Mouse (Mus musculus): ENCODE measurements at regions not wholly inside any gene's neighbourhood (a gene's known extent, or its start where the extent isn't known, plus 50 kb on each side); places are given as distances from the start of the nearest gene placed in this dataset.

DNA sequence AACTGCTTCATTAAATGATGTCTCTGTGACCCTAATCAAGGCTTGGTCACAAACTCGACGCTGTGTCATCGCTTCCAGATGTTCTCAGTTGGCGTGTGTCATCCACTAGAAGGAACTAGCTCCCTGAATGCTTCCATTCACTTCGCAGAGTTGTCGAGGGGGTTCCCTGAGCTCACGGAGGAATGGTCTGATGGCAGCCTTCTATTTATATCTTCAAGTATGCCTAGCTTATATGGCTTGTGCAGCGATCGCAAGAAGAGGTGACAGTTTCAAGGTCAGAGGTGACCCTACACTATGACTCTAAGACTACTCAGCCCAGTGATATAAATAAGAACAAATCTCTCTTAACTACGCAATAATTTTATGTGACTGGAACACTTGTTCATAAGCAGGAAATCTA lies 126.3 kb downstream of the Nr4a2 start:
- ATAC-seq (ENCODE audit: low FRiP score): no peak
- H3K27me3 ChIP-seq: no peaks in the 10 kb centered on the region
- H3K9ac ChIP-seq: no peak overlapping the region
- no peak overlapping the region for H3K4me2 ChIP-seq
- no peaks in the 10 kb centered on the region for H3K9me3 ChIP-seq
- no peak overlapping the region for H3K4me3 ChIP-seq
- no peak overlapping the region for H3K27ac ChIP-seq
- H3K4me1 ChIP-seq (replicated peaks): no peaks in the 10 kb centered on the region
- 78% methylated on average over 10 of the region's 10 CpGs for WGBS
- H3K36me3 ChIP-seq: no peaks in the 10 kb centered on the region

- WGBS: 79% methylated on average over 5 of the region's 5 CpGs
- no peak for ATAC-seq (ENCODE audit: low FRiP score)
Measured at GRCm38 (mm10) chr2:56992851-56993250, 131.0 kb downstream of the Nr4a2 start.

DNA sequence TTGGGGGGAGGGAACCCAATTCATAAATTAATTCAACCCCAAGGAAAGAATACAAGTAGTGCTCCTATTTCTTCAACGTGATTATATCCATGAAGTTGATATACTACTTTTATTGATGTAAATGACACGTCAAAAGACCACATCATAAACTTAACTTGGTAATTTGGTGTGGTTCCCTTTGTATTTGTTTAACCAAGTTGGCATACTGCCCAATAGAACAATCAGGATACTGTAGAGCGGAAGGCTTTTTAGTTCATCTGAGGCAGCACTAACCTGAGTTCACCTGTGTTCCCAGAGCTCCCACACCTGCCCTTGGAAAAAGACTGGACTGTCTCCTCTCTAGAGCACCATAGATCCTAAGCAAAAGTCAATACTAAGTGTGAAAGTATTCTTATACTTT lies 132.0 kb downstream of the Nr4a2 start:
- Histone ChIP-seq H3K4me1 (replicated peaks) (no peaks in the 10 kb centered on the region), H3K36me3 (no peaks in the 10 kb centered on the region), H3K27ac (no peak overlapping the region), H3K4me2 (no peak overlapping the region), H3K9me3 (no peaks in the 10 kb centered on the region), H3K27me3 (no peaks in the 10 kb centered on the region), H3K9ac (no peak overlapping the region), H3K4me3 (no peak overlapping the region)
- ATAC-seq (ENCODE audit: low FRiP score): no peak
- WGBS: 87% methylated on average over 3 of the region's 3 CpGs

More at GRCm38 (mm10) chr2:56992851-56993250, 131.0 kb downstream of the Nr4a2 start:
- no peaks in the 10 kb centered on the region for H3K36me3 ChIP-seq
- no peak overlapping the region for H3K4me3 ChIP-seq
- no peaks in the 10 kb centered on the region for H3K9me3 ChIP-seq
- no peaks in the 10 kb centered on the region for H3K27me3 ChIP-seq
- no peak overlapping the region for H3K27ac ChIP-seq
- H3K4me2 ChIP-seq: no peak overlapping the region
- no peaks in the 10 kb centered on the region for H3K4me1 ChIP-seq (replicated peaks)
- H3K9ac ChIP-seq: no peak overlapping the region

GRCm38 (mm10) chr2:56990768-56991167 lies 133.0 kb downstream of the Nr4a2 start:
- WGBS: 92% methylated on average over 9 of the region's 9 CpGs
- Histone ChIP-seq H3K27me3 (no peaks in the 10 kb centered on the region), H3K27ac (no peak overlapping the region), H3K36me3 (no peaks in the 10 kb centered on the region), H3K4me2 (no peak overlapping the region), H3K9ac (no peak overlapping the region), H3K4me1 (replicated peaks) (no peaks in the 10 kb centered on the region), H3K9me3 (no peaks in the 10 kb centered on the region), H3K4me3 (no peak overlapping the region)
- no peak for ATAC-seq (ENCODE audit: low FRiP score)

DNA sequence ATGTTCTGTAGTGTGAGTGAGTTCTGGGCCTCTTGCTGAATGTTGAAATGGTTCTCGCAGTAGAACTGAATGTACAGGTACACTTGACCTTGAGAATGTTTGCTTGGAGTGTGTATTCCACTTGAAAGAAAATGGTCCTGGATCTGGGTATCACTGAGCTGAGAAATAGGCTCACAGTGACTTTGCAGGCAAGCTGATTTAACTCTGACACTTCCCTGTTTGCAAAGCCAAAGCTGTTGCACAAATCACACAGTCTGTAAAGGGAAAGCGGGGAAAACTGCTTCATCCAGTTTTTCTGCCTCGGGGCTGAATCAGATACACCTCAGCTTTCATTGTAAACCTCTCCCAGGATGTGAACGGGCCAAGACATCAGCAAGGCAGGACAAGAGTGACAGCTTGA lies 140.6 kb downstream of the Nr4a2 start:
- no peak overlapping the region for H3K27ac ChIP-seq
- no peaks in the 10 kb centered on the region for H3K9me3 ChIP-seq
- ATAC-seq (ENCODE audit: low FRiP score): no peak
- no peaks in the 10 kb centered on the region for H3K36me3 ChIP-seq
- H3K4me3 ChIP-seq: no peak overlapping the region
- H3K27me3 ChIP-seq: no peaks in the 10 kb centered on the region
- 85% methylated on average over 4 of the region's 4 CpGs for WGBS
- H3K4me2 ChIP-seq: no peak overlapping the region
- H3K4me1 ChIP-seq (replicated peaks): no peaks in the 10 kb centered on the region
- no peak overlapping the region for H3K9ac ChIP-seq

DNA sequence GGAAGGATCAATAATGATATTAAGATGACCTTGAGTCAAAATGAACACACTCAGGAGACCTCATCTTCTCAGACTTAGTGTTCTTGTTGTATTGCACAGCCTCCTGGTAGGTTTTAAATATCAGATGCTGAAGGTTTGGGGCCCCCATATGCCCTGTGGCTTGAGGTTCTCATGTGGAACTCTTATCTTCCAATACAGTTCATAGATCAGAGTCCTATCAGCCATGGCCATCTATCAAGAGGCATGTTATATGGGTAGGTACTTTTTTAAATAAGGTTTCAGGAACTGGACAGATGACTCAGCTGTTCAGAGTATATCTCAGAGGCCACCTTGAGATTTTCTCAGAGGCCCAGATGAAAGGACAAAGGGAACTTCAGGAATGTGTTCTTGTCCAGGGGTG lies 143.2 kb downstream of the Nr4a2 start:
- Histone ChIP-seq H3K27me3 (no peaks in the 10 kb centered on the region), H3K9me3 (no peaks in the 10 kb centered on the region), H3K36me3 (no peaks in the 10 kb centered on the region), H3K4me3 (no peak overlapping the region), H3K4me2 (no peak overlapping the region), H3K4me1 (replicated peaks) (no peaks in the 10 kb centered on the region), H3K9ac (no peak overlapping the region), H3K27ac (no peak overlapping the region)
- ATAC-seq (ENCODE audit: low FRiP score): no peak

DNA sequence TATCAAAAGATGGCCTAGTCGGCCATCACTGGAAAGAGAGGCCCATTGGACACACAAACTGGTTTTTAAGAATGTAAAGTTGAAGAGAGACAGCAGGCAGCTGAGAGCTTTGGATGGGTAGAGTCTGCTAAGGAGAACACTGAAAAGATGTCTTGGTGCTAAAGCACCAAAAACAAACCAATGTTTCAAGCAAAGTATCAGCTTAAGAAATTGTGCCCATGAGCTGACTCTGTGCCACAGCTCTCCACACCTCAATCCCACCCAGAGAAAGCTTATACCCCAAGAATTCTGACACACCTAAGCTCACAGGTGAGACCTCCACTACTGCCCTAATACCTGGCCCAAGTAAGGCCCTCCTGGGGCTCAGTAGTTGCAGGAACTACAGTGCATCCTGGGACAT lies 148.1 kb downstream of the Nr4a2 start:
- Histone ChIP-seq H3K9me3 (no peaks in the 10 kb centered on the region), H3K4me1 (replicated peaks) (no peaks in the 10 kb centered on the region), H3K4me3 (no peak overlapping the region), H3K36me3 (no peaks in the 10 kb centered on the region), H3K4me2 (no peak overlapping the region), H3K27me3 (no peaks in the 10 kb centered on the region), H3K9ac (no peak overlapping the region), H3K27ac (no peak overlapping the region)
- WGBS: 95% methylated on average over 1 of the region's 1 CpGs
- no peak for ATAC-seq (ENCODE audit: low FRiP score)

GRCm38 (mm10) chr2:56963937-56964695 lies 159.7 kb downstream of the Nr4a2 start:
- Histone ChIP-seq H3K4me3 (no peak overlapping the region), H3K27ac (no peak overlapping the region), H3K27me3 (no peaks in the 10 kb centered on the region), H3K9me3 (no peaks in the 10 kb centered on the region), H3K4me1 (replicated peaks) (no peaks in the 10 kb centered on the region; the same call in 1 of the 2 replicates), H3K9ac (no peak overlapping the region), H3K36me3 (no peaks in the 10 kb centered on the region), H3K4me2 (no peak overlapping the region)
- ATAC-seq (ENCODE audit: low FRiP score): no peak
- WGBS: 84% methylated on average over 3 of the region's 3 CpGs

- Histone ChIP-seq H3K9ac (no peak overlapping the region), H3K4me3 (no peak overlapping the region), H3K4me2 (0 out of 2 replicates have a peak overlapping the region, but pooled peaks have one; percentile 7), H3K27me3 (no peaks in the 10 kb centered on the region), H3K9me3 (no peaks in the 10 kb centered on the region), H3K36me3 (no peaks in the 10 kb centered on the region), H3K4me1 (replicated peaks) (peaks cover 2% of the 10 kb centered on the region; the same call in 1 of the 2 replicates), H3K27ac (peak overlapping the region; percentile 3; the same call in 1 of the 2 replicates)
- 36% methylated on average over 4 of the region's 4 CpGs for WGBS
- peak; percentile 73; the same call in 1 of the 2 replicates for ATAC-seq (ENCODE audit: low FRiP score)
Measured at GRCm38 (mm10) chr2:56959695-56960094, 164.1 kb downstream of the Nr4a2 start.

DNA sequence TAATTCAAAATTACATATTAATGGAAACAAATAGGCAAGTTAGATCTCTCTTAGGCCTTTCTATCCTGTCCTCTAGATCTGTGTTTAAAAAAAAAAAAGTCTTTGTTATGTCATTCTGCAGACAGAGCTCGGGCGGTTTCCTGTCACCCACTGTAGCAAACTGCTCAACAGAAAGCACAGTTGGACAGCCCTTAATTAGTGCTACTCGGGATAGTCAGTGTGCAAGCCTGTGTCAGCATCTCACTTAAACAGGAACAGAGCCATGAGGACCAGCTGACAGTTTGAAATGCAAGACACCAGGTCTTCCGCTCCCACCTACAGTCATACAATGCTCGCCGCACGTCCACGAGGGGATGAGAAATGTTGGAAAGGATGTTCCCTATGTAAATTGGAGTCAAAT lies 170.5 kb downstream of the Nr4a2 start:
- Histone ChIP-seq H3K9me3 (no peaks in the 10 kb centered on the region), H3K36me3 (no peaks in the 10 kb centered on the region), H3K9ac (no peak overlapping the region), H3K27ac (no peak overlapping the region), H3K4me1 (replicated peaks) (0 out of 2 replicates have a peak, but pooled peaks cover 5% of the 10 kb centered on the region), H3K4me2 (no peak overlapping the region), H3K4me3 (no peak overlapping the region), H3K27me3 (no peaks in the 10 kb centered on the region)
- no peak for ATAC-seq (ENCODE audit: low FRiP score)
- WGBS: 80% methylated on average over 8 of the region's 8 CpGs

- no peaks in the 10 kb centered on the region for H3K4me1 ChIP-seq (replicated peaks)
- H3K27me3 ChIP-seq: no peaks in the 10 kb centered on the region
- no peak for ATAC-seq (ENCODE audit: low FRiP score)
- H3K36me3 ChIP-seq: no peaks in the 10 kb centered on the region
- no peak overlapping the region for H3K4me2 ChIP-seq
- no peaks in the 10 kb centered on the region for H3K9me3 ChIP-seq
- 90% methylated on average over 5 of the region's 5 CpGs for WGBS
- no peak overlapping the region for H3K9ac ChIP-seq
- H3K27ac ChIP-seq: no peak overlapping the region
- H3K4me3 ChIP-seq: no peak overlapping the region
Measured at GRCm38 (mm10) chr2:56912531-56912930, 211.3 kb downstream of the Nr4a2 start.

- Histone ChIP-seq H3K9me3 (no peaks in the 10 kb centered on the region), H3K4me2 (no peak overlapping the region), H3K27me3 (no peaks in the 10 kb centered on the region), H3K4me3 (no peak overlapping the region), H3K36me3 (no peaks in the 10 kb centered on the region), H3K4me1 (replicated peaks) (no peaks in the 10 kb centered on the region), H3K9ac (no peak overlapping the region), H3K27ac (no peak overlapping the region)
- WGBS: 85% methylated on average over 2 of the region's 2 CpGs
- ATAC-seq (ENCODE audit: low FRiP score): no peak
Measured at GRCm38 (mm10) chr2:56909096-56909865, 214.5 kb downstream of the Nr4a2 start.

DNA sequence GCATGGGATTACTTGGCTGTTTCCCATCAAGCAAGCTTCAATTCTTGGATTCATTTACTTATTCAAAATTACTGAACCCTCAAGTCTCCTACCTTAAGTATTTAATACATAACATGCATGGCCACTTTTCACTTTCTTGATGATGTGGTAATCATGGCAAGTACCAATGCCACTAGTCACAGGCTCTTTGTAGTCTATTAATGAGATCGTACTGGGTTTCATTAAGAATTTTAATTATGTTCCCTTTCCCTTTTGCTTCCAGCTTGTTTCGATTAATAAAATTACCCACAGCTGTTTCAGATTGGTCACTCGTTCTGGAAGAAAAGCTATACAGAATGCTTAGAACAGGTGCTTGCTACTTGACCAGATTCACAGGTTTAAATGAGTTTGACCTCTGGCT lies 238.6 kb downstream of the Nr4a2 start:
- Histone ChIP-seq H3K4me3 (no peak overlapping the region), H3K27me3 (no peaks in the 10 kb centered on the region), H3K4me1 (replicated peaks) (no peaks in the 10 kb centered on the region), H3K9ac (no peak overlapping the region), H3K4me2 (no peak overlapping the region), H3K27ac (no peak overlapping the region), H3K9me3 (no peaks in the 10 kb centered on the region), H3K36me3 (no peaks in the 10 kb centered on the region)
- WGBS: 72% methylated on average over 3 of the region's 3 CpGs
- no peak for ATAC-seq (ENCODE audit: low FRiP score)
